Mouse (Mus musculus) ES-E14 (cell line): Measurements from ENCODE around the gene Dnaja1. TPM values are rescaled to one million over a fixed set of nuclear protein-coding genes. Genes with fewer than 3 reads are reported as not detected.

Source experiments
- DNase-seq: peaks from one replicate; pipeline ENCODE4 v3.0.0-alpha.2; 2013; ENCODE audit warnings: low read depth, low spot score
- H3K27ac ChIP-seq: 2 replicates; pipeline ENCODE4 v1.5.1; 2012; ENCODE audit warnings: low read depth, mild to moderate bottlenecking, low read length, moderate library complexity, mixed read lengths; ENCODE audit not compliant: poor library complexity, insufficient read depth, severe bottlenecking
- H3K36me3 ChIP-seq: 2 replicates; pipeline ENCODE4 v1.6.1; 2012; ENCODE audit warnings: mild to moderate bottlenecking, low read length, moderate library complexity, mixed read lengths; ENCODE audit not compliant: control insufficient read depth, poor library complexity, insufficient read depth, severe bottlenecking
- H3K4me1 ChIP-seq, 2 experiments: fragments of 150-350 bp in 1 of 2; sonication (generic) in 1 of 2; 2 replicates each; pipeline ENCODE4 v1.6.1; 2012; ENCODE audit warnings: low read length in 2 of 2, mild to moderate bottlenecking in 1 of 2, mixed read lengths in 1 of 2; ENCODE audit not compliant: control insufficient read depth in 2 of 2, insufficient read depth in 2 of 2, poor library complexity in 1 of 2
- H3K4me3 ChIP-seq, 2 experiments: fragments of 150-350 bp in 1 of 2; sonication (generic) in 1 of 2; 2 replicates each; pipeline ENCODE4 v1.5.1; 2012; ENCODE audit warnings: low read length in 2 of 2, low read depth in 1 of 2, mild to moderate bottlenecking in 1 of 2, mixed read lengths in 1 of 2; ENCODE audit not compliant: insufficient read depth in 1 of 2, poor library complexity in 1 of 2, severe bottlenecking in 1 of 2
- H3K9ac ChIP-seq: 2 replicates; pipeline ENCODE4 v1.6.1; 2012; ENCODE audit warnings: low read depth, mild to moderate bottlenecking, low read length, mixed read lengths; ENCODE audit not compliant: poor library complexity, insufficient read depth, severe bottlenecking
- H3K9me3 ChIP-seq: fragments of 150-350 bp; sonication (generic); 2 replicates; pipeline ENCODE4 v1.6.1; 2012; ENCODE audit warnings: low read depth, mild to moderate bottlenecking, low read length; ENCODE audit not compliant: control insufficient read depth, insufficient read depth
- CHD2 ChIP-seq: IDR thresholded peaks from 2 replicates; pipeline ENCODE4 v1.6.1; 2014; ENCODE audit warnings: mild to moderate bottlenecking, low read depth, low read length, inconsistent platforms
- HCFC1 ChIP-seq: IDR thresholded peaks from 2 replicates; pipeline ENCODE4 v1.6.1; 2012; ENCODE audit warnings: low read length, inconsistent platforms, borderline replicate concordance; ENCODE audit not compliant: insufficient read depth
- MAFK ChIP-seq: IDR thresholded peaks from 2 replicates; pipeline ENCODE4 v1.6.1; 2014; ENCODE audit warnings: mild to moderate bottlenecking, low read depth, low read length, inconsistent platforms; ENCODE audit not compliant: insufficient read depth
- ZC3H11A ChIP-seq: IDR thresholded peaks from 2 replicates; pipeline ENCODE4 v1.6.1; 2012; ENCODE audit warnings: low read depth, mild to moderate bottlenecking, inconsistent platforms, low read length, borderline replicate concordance
- ZNF384 ChIP-seq: IDR thresholded peaks from 2 replicates; pipeline ENCODE4 v1.6.1; 2012; ENCODE audit warnings: low read depth, low read length, inconsistent platforms
- in situ Hi-C, 2 experiments: fragments of 600-800 bp; cut with MboI; formaldehyde crosslinking; loops; one replicate each; pipeline ENCODE4 v1.15.1; 2025; ENCODE audit warnings: low sequenced_read_pairs in 2 of 2, inconsistent platforms in 1 of 2; ENCODE audit not compliant: unreplicated experiment in 2 of 2
- total RNA-seq: library from RNA; depleted of rRNA; stranded (reverse); fragments of 300-350 nt; gene quantifications from 2 replicates; pipeline ENCODE4 v1.2.3, GENCODE M21; 2012

The Dnaja1 gene
- total RNA-seq, 1 experiment, result 139 TPM

DNA sequence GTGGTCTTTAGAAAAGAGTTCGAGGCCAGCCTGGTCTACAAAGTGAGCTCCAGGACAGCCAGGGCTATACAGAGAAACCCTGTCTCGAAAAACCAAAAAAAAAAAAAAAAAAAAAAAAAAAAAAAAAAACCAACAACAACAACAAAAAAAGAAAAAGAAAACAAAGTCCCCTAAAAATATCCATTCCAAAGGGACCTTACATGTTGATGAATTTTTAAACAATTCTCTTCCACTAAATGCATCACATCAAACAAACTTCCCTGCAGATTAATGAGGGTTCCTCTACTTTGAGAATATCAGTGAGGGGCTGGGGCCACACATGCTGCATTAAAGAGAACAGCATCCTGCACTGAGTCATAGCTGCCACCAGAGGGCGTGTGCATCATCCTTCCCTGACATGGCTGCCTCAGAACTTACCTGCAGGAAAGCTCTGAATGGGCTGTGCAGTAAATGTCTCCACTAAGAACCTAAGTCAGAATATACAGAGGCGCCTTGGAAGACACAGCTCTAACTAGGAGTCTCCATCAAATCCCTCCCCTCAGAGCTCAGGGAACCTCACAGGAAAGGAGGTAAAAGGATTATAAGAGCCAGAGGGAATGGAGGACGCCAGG, 41.6 kb upstream of the Dnaja1 start:
- Histone ChIP-seq H3K4me1 (peaks cover 0 to 3% of the 10 kb centered on the region in 2 experiments; a peak in 1 of 4 replicates), H3K27ac (no peak overlapping the region), H3K9ac (no peak overlapping the region), H3K9me3 (no peaks in the 10 kb centered on the region), H3K4me3 (no peak overlapping the region), H3K36me3 (no peaks in the 10 kb centered on the region)
- in situ Hi-C loops, result loop anchor here (25.0 kb wide), 2 partner anchors 393 to 543 kb away; partner anchors contain the start of genes Aco1 (in 2 of the 2) and Ndufb6 (in 1 of the 2)
- TF ChIP-seq HCFC1, result no peak
- TF ChIP-seq ZNF384, result peak; percentile 92
- peak; percentile 56; the same call in 1 of the 2 replicates for TF ChIP-seq ZC3H11A
- TF ChIP-seq CHD2, result no peak
- no peak for TF ChIP-seq MAFK
- peak; percentile 68 for DNase-seq

DNA sequence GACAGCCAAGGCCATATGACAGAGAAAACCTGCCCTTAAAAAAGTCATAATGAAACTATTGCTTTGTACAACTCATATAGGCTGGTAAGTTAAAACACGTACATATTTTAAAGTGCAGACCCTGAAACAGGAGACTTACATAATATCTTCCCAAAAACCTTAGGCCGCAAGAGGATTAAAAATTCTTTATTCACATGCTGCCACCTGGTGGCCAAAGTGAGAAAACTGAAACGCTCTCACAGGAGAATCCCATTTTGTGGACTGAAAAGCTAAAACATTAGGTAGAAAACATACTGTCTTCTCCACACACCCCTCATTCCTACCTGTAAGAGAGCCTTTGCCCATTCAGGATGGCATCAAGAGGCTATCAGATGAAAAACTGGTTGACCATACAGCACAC, 40.0 kb upstream of the Dnaja1 start:
- Histone ChIP-seq H3K36me3 (peaks cover 4% of the 10 kb centered on the region; the same call in 1 of the 2 replicates), H3K4me3 (no peak overlapping the region), H3K27ac (no peak overlapping the region), H3K9me3 (no peaks in the 10 kb centered on the region), H3K9ac (no peak overlapping the region), H3K4me1 (peaks cover 0 to 2% of the 10 kb centered on the region in 2 experiments; a peak in 1 of 4 replicates)
- TF ChIP-seq ZC3H11A (0 out of 2 replicates have a peak, but pooled peaks have one; percentile 43), HCFC1 (no peak)
- peak; percentile 58 for DNase-seq
- in situ Hi-C loops, result loop anchor here (25.0 kb wide), 2 partner anchors 395 to 545 kb away; partner anchors contain the start of genes Aco1 (in 2 of the 2) and Ndufb6 (in 1 of the 2)

DNA sequence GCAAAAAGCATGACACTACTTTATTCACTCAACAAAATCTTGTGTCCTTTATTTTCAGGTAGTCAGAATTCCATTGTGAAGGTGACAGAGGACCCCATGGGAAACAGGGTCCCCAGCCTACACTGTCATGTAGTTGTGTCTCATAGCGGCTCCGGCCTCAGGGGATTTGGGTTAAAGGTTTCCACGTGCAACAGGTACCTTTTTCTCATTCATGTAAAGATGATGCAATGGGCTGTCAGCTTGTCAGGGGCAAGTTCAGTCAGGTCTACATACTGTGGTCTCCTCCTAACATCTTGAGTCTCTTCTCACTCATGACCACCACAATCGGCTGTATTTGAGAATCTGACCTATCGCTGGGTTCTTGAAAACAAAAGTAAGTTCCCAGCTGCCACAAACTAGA, 39.6 kb upstream of the Dnaja1 start:
- Histone ChIP-seq H3K9me3 (no peaks in the 10 kb centered on the region), H3K4me3 (no peak overlapping the region), H3K9ac (no peak overlapping the region), H3K36me3 (peaks cover 4% of the 10 kb centered on the region; the same call in 1 of the 2 replicates), H3K4me1 (peaks cover 0 to 2% of the 10 kb centered on the region in 2 experiments; a peak in 1 of 4 replicates), H3K27ac (no peak overlapping the region)
- DNase-seq, result no peak
- TF ChIP-seq ZC3H11A, result no peak
- in situ Hi-C loops, result loop anchor here (25.0 kb wide), 2 partner anchors 395 to 545 kb away; partner anchors contain the start of genes Aco1 (in 2 of the 2) and Ndufb6 (in 1 of the 2)

DNA sequence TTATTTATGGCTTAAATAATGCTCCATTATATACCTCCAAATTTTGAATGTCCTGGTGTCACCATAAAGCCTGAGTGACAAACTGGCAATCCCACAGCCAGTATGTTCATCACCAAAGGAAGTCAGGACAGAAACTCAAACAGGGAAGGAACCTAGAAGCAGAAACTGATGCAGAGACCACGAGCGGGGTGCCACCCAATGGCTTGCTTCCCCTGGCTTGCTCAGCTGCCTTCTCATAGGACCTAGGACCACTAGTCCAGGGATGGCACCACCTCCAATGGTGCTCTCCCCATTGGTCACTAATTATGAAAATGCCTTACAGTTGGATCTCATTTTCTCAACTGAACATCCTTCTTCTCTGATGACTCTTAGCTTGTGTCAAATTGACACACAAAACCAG, 38.6 kb upstream of the Dnaja1 start:
- no peak overlapping the region for H3K9ac ChIP-seq
- no peak for TF ChIP-seq ZC3H11A
- no peak for TF ChIP-seq CHD2
- H3K9me3 ChIP-seq, result no peaks in the 10 kb centered on the region
- no peak for DNase-seq
- in situ Hi-C loops, result loop anchor here (25.0 kb wide), 2 partner anchors 396 to 546 kb away; partner anchors contain the start of genes Aco1 (in 2 of the 2) and Ndufb6 (in 1 of the 2)
- no peak overlapping the region for H3K27ac ChIP-seq
- peaks cover 4% of the 10 kb centered on the region; the same call in 1 of the 2 replicates for H3K36me3 ChIP-seq
- H3K4me3 ChIP-seq, result no peak overlapping the region
- peaks cover 0 to 2% of the 10 kb centered on the region in 2 experiments; a peak in 1 of 4 replicates for H3K4me1 ChIP-seq

DNA sequence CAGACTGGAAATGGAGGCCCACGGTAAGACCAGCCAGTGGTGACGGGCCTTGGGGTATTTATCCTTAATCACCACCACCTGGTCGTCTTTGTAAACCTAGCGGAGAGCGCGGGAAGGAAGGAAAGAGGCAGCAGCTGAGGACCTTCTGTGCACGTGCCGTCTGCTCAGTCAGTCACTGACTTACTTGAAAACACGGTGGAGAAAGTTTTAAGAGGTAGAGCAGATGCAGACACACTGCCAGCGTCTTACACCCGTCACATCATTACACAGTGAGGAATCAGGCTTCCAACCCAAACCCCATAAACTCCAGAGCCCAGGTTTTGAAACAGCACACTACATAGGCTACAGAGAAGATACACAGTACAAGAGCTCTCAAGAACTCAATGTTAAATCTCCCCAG, 30.9 kb upstream of the Dnaja1 start:
- in situ Hi-C loops, result loop anchor here (25.0 kb wide), 2 partner anchors 404 to 554 kb away; partner anchors contain the start of genes Aco1 (in 2 of the 2) and Ndufb6 (in 1 of the 2)
- H3K9ac ChIP-seq, result no peak overlapping the region
- no peak for DNase-seq
- H3K36me3 ChIP-seq, result peaks cover 11% of the 10 kb centered on the region; the same call in 1 of the 2 replicates
- TF ChIP-seq HCFC1 (no peak), MAFK (no peak), ZC3H11A (no peak), ZNF384 (no peak), CHD2 (no peak)
- no peak overlapping the region for H3K27ac ChIP-seq
- no peak overlapping the region for H3K4me3 ChIP-seq
- no peaks in the 10 kb centered on the region for H3K4me1 ChIP-seq
- no peaks in the 10 kb centered on the region for H3K9me3 ChIP-seq
